Mouse (Mus musculus): ENCODE results near the gene Slco4a1. TPM values are rescaled to one million over a fixed set of nuclear protein-coding genes. Genes with fewer than 3 reads are reported as not detected.

Slco4a1 gene
- polyA plus RNA-seq, 1 experiment from 2014 or later = 4.1 TPM

DNA sequence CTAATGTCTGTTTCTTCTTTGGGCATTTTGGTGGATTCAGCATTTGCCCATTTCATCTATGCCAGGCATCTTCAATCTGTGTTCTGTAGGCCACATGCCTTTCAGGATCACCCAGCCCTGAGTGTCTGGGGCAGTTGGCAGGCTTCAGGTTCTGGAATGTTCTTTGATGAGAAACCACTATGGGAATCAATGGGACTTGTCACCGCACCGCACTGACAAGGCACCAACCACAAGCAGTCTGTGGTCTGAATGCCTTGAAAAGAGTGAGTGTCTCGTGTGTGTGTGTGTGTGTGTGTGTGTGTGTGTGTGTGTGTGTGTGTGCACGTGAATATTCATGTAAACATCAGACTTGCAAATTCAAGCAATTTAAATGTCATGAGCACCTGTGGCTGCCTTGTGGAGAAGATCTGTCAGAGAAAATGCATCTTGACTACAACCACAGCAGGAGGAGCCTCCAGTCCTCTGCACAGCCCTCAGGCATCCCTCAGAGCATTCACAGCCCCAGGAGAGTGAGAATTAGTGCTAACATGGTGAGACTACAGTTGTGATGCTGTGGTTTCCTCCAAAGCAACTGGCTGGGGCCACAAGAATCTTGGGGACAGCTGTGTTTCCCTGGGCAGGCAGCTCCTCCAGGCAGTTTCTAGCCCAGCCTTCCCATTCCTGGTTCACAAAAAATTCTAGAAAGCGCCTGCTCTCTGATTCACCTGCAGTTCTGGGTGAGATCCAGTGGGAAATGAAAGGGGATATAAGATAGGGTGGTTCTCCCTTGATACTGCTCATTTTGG is 65.6 kb downstream of the Slco4a1 start:
- no peaks in the 10 kb centered on the region for H3K36me3 ChIP-seq (replicated peaks)
- 73% methylated on average over 5 of the region's 5 CpGs for WGBS
- H3K27ac ChIP-seq = no peak overlapping the region
- no peak overlapping the region for H3K4me3 ChIP-seq (replicated peaks)
- no peak for ATAC-seq (ENCODE audit: low FRiP score)
- H3K9me3 ChIP-seq = no peaks in the 10 kb centered on the region
- peaks cover 5% of the 10 kb centered on the region; the same call in 1 of the 2 replicates for H3K4me1 ChIP-seq
- no peak overlapping the region for H3K9ac ChIP-seq
- H3K4me2 ChIP-seq = no peak overlapping the region
- H3K27me3 ChIP-seq = peaks cover 34% of the 10 kb centered on the region

DNA sequence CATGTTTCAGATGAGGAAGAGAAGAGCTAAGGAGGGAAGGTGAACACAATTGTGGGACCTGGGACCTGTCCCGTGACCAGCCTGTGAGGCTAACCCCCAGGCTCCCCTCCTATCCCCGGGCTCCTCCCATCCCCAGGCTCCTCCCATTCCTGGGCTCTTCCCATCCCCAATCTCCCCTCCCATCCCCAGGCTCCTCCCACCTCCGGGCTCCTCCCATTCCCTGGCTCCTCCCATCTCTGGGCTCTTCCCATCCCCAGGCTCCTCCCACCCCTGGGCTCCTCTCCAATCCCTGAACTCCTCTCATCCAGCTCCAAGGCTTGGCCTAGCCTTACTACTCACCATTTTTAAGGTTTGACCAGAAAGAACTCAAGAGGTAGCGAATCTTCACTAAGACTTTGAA is 66.8 kb downstream of the Slco4a1 start:
- WGBS = 73% methylated on average over 4 of the region's 4 CpGs
- no peak for ATAC-seq (ENCODE audit: low FRiP score)
- Histone ChIP-seq H3K36me3 (replicated peaks) (no peaks in the 10 kb centered on the region), H3K4me2 (no peak overlapping the region), H3K9me3 (no peaks in the 10 kb centered on the region), H3K27me3 (peaks cover 45% of the 10 kb centered on the region), H3K4me1 (peaks cover 13% of the 10 kb centered on the region), H3K4me3 (replicated peaks) (no peak overlapping the region), H3K27ac (no peak overlapping the region), H3K9ac (no peak overlapping the region)

Other genes starting within 250 kb of the Slco4a1 start
- 4.9 and 5.1 TPM in 2 replicates for gene Lama5, start 230.4 kb upstream of the Slco4a1 start, polyA plus RNA-seq (2016; fragmentation: Nextera tagmentation; extraction: Ambion mirVana)
- gene Rps21, start 198.9 kb upstream of the Slco4a1 start, polyA plus RNA-seq (2016; fragmentation: Nextera tagmentation; extraction: Ambion mirVana) = 464 and 488 TPM in 2 replicates
- 17.7 and 20.8 TPM in 2 replicates for gene Cables2, start 182.7 kb upstream of the Slco4a1 start, polyA plus RNA-seq (2016; fragmentation: Nextera tagmentation; extraction: Ambion mirVana)
- 0.10 and 0.13 TPM in 2 replicates for gene Rbbp8nl, start 166.4 kb upstream of the Slco4a1 start, polyA plus RNA-seq (2016; fragmentation: Nextera tagmentation; extraction: Ambion mirVana)
- gene Gata5, start 121.5 kb upstream of the Slco4a1 start, polyA plus RNA-seq (2016; fragmentation: Nextera tagmentation; extraction: Ambion mirVana) = not detected in 2 replicates
- 0.55 and 0.67 TPM in 2 replicates for gene Ntsr1, start 43.7 kb downstream of the Slco4a1 start, polyA plus RNA-seq (2016; fragmentation: Nextera tagmentation; extraction: Ambion mirVana)
- 49.7 and 50.5 TPM in 2 replicates for gene Mrgbp, start 125.1 kb downstream of the Slco4a1 start, polyA plus RNA-seq (2016; fragmentation: Nextera tagmentation; extraction: Ambion mirVana)
- gene Ogfr, start 133.0 kb downstream of the Slco4a1 start, polyA plus RNA-seq (2016; fragmentation: Nextera tagmentation; extraction: Ambion mirVana) = 96.7 and 96.8 TPM in 2 replicates
- 25.7 and 28.6 TPM in 2 replicates for gene Col9a3, start 141.5 kb downstream of the Slco4a1 start, polyA plus RNA-seq (2016; fragmentation: Nextera tagmentation; extraction: Ambion mirVana)
- gene Tcfl5, start 186.5 kb downstream of the Slco4a1 start, polyA plus RNA-seq (2016; fragmentation: Nextera tagmentation; extraction: Ambion mirVana) = 0.15 and 0.26 TPM in 2 replicates